Mouse (Mus musculus): ENCODE measurements at regions not wholly inside any gene's neighbourhood (a gene's known extent, or its start where the extent isn't known, plus 50 kb on each side); places are given as distances from the start of the nearest gene placed in this dataset.
A peak's percentile ranks its signal among the peaks of the same experiment; 100 is the strongest.

GRCm38 (mm10) chr16:93056295-93056694 lies 230.3 kb upstream of the Runx1 start:
- no peak for DNase-seq

GRCm38 (mm10) chr16:93055545-93055944 lies 229.6 kb upstream of the Runx1 start:
- no peak for DNase-seq

GRCm38 (mm10) chr16:93051233-93051632 lies 225.3 kb upstream of the Runx1 start:
- no peak for DNase-seq

DNA sequence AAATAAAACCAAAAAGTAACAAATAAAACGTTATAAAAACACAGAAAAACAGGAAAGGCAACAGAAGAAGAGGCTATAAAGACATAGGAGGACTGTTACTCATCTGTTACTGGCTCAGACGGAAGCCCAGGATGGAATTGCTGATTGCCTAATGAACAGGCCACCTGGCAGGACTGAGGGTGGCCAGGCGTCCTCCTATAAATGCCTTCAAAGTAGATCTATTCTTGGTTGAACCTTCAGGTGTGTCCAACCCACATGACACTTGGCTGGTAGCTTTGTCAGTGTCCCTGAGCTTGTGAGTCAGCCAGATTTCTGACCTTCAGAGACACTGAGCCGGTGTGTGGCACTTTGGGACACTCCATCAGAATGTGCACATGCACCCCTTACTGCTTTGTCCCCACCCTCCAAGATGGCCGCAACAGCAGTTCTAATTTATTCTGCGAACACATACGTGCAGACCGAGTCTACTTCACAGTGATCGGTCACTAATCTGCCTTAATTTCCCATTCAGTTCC lies 222.5 kb upstream of the Runx1 start:
- no peak for DNase-seq

DNA sequence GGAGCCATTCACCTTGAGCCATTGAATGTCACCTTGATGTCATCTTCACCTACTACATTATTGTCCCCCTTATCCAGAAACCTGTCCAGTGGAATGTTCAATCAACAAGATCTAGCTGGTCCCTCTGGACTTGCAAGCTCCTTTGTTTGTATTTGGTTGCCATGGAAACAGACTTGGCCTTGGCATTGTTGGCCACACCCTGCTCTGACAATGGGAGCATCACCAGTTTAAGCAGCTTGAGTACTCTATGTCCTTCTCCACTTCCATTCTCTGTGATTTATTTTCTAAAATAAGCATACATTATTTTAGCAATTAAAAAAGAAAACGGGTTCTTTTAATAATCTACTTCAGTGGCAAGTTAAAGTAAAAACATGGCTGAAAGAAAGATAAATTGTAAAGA lies 221.6 kb upstream of the Runx1 start:
- DNase-seq, result no peak

DNA sequence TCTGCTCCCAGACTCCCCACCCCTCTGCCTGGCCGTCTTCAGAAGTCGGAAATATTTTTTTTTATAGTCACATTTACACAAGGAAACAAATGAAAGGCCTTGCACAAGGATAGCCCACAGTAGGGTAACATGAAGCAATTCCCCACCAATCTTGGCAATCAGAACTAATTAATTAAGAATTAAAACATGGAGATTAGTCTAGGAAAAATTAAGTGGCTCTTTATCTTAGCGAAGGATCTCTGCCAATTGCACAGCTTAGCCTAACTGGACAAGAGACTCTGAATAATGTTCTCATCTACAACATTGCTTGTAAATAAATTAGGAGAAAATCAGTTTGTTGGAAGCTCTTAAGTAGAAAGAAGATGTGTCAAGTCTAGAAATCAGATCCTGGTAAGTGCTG lies 220.3 kb upstream of the Runx1 start:
- DNase-seq, result no peak

- DNase-seq, result no peak
Observed at GRCm38 (mm10) chr16:93043355-93043754, 217.4 kb upstream of the Runx1 start.

DNA sequence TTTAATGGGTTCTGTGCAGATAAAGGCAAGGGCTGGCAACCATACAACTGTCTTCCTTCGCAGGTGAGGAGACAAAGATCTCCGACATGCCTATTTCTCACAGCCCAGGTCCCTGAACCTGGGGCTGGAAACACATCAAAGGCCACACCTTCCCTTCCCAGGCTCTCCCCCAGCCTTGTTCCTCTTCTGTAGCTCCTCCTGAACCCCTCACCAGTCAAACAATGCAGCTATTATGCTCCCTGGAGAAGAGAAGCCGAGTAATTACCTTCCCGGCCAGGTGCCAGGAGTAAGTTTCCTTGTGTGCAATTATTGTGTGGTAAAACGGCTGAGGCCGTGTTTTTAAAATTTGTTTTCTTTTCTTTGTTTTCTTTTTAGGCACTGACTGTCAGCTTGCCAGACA lies 217.0 kb upstream of the Runx1 start:
- DNase-seq, result peak; percentile 10

GRCm38 (mm10) chr16:93042491-93042890 lies 216.5 kb upstream of the Runx1 start:
- DNase-seq, result no peak

DNA sequence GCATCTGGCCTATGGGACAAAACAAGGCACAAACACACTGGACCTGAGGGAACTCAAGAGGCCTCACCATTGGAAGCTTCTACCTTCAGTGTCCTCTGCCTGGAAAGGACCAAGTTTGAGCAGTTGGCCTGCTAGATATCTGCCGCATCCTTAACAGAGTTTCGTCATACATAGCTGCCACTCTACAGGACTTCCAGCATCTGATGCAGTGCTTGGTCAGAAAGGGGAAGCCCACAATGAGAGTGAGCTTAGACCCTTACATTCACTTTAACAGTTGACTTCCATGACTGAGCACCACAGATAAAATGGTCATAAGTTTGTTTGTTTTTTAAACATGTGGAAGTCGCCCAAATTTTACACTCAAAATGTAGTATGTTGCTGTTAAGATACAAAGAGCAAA lies 215.9 kb upstream of the Runx1 start:
- DNase-seq, result no peak

DNA sequence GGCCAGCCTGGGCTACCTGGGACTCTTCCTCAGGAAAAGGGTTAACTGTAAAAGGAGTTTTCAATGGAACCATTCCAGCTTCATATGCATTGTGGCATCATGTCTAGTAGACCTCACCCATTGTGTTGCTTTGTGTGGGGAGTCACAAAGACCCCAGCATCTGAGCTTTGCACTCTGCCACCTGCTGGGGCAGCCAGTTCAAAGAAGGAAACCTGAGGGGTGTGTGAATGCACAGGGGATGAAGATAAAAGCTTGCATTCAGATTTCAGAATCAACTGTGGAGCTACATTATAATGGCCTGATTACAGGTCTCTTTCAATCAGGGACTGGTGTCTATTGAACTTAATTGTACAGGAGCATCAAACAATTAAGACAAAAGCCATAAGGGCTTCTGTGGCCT lies 215.4 kb upstream of the Runx1 start:
- DNase-seq, result no peak

DNA sequence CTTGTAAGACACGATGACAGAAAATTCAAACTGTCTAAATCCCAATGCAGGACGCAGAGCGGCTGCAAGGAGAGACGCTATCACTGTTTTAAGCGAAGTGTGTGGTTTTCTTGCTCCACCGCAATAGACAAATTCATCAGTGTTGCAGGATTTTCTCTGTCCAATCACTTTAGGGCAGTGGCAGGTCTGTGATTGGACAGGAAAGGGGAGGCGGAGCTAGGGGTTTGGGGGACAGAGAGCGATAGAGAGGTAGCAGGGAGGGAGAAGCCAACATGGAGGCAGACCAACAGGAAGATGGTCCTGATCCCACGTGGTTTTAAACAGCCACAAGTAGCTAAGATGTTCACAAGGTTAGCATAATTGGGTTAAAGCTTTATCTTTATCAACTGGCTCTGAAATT lies 209.7 kb upstream of the Runx1 start:
- DNase-seq, result no peak

DNA sequence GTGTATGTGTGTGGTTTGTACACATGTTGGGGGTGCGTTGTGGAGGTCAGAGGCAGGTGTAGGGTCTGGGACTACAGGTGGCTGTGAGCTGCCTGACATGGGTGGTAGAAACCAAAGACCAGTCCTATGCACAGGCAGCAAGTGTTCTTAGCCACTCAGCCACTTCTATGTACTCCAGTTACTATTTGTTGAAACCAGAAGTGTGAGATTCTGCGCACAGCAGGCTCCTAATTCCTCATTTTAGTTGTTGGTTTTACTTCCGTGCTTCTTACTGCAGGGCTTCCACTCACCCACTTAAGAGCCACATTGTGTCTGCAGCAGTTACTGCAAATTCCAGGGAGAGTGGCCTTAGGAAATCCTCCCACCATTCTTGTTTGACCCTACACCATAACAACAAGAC lies 208.0 kb upstream of the Runx1 start:
- DNase-seq, result no peak

DNA sequence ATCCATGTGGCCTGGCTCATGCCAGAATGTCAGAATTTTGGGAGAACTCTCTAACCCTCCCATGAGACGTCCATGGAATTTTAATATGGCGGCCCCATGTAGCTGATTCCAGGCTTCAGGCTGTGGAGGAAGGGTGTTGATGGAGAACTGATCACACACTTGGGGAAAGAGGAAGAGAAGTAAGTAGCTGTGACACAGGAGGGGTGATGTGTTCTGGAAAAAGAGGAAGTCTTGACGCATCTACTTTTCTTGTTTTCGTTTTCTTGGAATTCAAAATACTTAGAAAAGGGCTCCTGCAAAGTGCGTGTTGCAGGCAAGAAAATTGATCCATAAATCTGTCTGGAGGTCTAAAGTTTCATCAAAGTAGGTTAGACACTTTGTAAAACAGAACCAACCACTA lies 205.7 kb upstream of the Runx1 start:
- no peak for DNase-seq

DNA sequence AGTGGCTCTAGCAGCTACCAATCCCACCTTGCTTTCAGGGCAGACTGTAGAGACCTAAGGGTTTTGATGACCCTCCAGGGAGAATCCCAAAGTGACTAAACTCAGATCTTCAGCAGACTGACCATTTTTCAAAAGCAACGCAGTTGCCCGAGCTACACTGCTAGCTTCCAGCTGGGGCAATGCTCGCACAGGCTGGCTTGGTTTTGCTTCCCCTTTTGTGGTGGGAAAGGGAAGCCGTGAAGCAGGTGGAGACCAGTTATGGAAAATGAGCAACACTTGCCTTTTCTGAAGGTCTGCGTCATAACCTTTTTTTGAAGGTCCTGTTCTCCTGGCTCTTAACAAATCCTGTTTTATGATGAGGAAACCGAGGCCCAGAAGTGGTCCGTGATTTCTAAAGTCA lies 202.7 kb upstream of the Runx1 start:
- DNase-seq, result no peak

DNA sequence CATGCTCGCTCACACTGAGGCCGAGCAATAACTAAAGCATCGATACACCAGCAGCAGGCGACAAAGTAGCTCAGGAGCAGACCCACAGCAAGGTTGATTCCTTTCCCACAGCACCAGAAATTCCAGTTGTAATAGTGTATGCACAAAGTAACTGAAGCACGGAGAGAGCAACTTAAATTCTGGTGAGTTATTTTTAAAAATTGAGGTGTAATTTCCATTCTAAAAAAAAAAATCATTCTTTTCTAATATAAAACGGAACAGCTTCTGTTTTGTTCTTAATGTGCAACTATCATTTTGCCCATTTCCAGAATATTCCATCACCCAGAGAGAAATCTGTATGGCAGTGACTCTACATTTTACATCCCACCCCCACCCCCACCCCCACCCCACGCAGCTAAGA lies 202.1 kb upstream of the Runx1 start:
- DNase-seq, result no peak

GRCm38 (mm10) chr16:93026094-93026648 lies 200.2 kb upstream of the Runx1 start:
- no peak for DNase-seq

DNA sequence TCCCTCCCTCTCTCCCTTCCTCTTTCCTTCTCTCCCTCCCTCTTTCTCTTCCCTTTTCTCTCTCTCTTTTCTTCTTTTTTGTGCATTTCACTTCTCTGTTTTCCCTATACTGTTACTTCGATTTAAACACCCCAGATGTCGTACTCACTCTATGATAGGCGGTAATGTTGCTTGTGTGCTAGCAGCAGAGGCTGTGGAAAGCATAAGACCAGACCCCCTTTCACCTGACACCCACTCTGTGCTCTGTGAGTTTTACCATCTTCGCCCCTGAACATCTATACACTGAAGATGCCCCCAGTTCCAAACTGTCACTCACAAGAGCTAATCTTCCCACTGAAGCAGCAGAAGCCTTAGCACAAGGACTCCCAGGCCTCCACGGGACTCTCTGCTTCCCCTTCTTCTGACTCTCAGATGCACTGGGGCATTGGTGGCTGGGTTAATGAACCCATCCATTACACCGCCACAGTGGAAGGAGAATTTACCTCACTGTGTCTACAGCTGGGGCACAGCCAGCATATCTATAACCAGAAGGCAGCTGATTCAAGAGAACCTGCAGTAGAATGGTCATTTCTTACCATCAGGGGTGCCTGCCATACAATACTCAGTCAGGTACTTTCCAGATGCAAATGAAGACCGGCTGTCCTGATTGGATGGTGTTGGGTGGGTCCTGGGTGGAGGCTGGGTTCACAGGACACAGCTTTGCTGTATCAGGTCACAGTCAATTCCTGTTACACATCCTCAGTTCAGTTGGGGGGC lies 194.0 kb upstream of the Runx1 start:
- DNase-seq, result no peak

GRCm38 (mm10) chr16:93018766-93019165 lies 192.8 kb upstream of the Runx1 start:
- DNase-seq, result no peak

DNA sequence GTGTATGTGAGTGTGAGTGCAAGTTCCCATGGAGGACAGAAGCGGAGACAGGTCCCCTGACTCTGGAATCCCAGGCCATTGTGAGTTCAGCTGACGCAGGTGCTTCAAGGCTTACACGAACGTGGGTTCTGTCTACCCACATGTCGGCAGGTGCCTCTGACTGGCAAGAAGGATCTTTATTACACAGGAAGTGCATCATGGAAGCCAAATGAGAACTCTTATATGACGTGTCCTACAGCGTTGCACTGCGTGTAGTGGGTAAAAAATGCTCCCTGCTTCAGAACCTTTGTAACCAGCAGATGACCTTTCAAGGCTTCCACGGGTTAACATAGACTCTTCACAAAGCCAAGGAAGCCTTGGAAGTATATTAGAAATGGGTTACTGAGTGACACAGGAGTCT lies 191.1 kb upstream of the Runx1 start:
- DNase-seq, result no peak

DNA sequence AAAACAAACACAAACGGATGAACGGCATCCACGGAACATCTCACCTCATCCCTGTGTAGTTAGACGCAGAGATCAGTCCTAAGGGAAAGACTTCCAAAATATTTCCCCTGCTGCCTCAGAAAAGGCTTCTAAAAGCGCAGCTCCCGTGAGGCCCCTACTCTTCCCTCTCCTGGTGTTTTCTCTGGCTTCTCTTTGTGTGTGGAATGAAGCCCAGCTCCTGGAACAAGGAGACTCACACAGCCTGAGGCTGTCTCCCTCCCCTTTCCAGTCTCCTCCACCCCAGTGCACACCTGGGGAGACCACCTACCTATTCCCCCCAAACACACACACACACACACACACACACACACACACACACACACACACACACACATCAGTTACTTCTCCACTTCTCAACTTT lies 189.7 kb upstream of the Runx1 start:
- DNase-seq, result no peak

DNA sequence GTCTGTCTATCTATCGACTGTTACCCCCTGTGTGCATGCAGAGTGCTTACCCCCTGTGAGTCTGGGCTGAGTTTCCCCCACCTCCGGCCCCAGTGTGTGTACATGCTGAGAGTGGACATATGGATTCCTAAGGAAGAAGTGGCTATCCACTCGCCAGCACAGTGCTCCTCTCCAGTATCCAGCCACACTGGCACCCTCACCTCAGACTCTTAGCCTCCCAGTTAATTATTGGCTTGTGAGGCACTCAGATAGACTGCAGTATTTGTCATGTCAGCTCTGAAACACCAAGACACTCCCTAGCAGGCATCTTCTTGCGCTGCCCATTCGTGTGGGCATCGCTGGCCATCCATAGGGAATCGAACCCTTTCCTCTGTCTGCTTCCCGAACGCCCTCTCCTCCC lies 189.0 kb upstream of the Runx1 start:
- no peak for DNase-seq

DNA sequence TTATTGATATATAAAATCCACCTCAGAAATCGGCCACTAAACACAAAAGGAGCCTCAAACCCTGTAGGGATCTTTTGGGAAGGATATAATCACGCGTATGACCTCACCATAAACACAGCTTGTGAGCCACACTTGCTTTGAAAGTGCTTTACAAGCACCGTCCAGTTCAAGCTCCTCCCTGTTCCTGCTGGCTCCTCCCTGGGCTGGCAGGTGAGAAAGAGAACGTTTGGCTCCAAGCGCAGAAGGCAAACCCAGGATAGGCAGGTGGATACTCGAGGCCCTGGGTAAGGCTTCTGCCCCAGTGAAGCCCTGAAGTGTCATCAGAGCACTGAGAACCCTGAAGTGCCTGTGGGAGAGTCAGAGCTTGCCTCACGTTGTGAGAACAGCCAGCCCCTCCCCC lies 187.9 kb upstream of the Runx1 start:
- no peak for DNase-seq

GRCm38 (mm10) chr16:93013256-93013655 lies 187.3 kb upstream of the Runx1 start:
- no peak for DNase-seq

- DNase-seq, result no peak
Observed at GRCm38 (mm10) chr16:93011474-93011873, 185.5 kb upstream of the Runx1 start.
